Mouse (Mus musculus) frontal cortex, postnatal 36 days (tissue): ENCODE measurements at regions not wholly inside any gene's neighbourhood (a gene's known extent, or its start where the extent isn't known, plus 50 kb on each side); places are given as distances from the start of the nearest gene placed in this dataset.

Experiments
- DNase-seq, 2 experiments: peaks; one replicate each; pipeline ENCODE4 v3.0.0; 2022; ENCODE audit warnings: low spot score in 2 of 2

DNA sequence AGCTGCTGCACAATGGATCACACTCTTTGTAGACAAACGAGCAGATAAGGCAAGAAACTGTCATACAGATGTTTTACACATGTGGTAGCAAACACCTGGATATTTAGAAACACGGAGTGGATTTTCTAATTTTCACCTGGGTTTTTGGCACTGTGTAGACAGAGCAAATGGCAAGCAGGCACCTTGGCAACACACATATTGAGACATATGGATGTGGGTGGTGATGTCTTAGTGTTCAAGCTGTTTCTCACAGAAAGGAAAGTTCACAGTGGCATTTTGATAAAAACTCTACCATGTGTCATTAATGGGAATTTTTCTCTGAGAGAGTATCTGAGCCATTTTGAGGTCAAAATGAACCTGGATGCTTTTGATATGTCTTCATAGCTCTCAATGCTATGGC, 417.9 kb upstream of the Megf9 start:
- DNase-seq, result peak; percentile 17 to 69

DNA sequence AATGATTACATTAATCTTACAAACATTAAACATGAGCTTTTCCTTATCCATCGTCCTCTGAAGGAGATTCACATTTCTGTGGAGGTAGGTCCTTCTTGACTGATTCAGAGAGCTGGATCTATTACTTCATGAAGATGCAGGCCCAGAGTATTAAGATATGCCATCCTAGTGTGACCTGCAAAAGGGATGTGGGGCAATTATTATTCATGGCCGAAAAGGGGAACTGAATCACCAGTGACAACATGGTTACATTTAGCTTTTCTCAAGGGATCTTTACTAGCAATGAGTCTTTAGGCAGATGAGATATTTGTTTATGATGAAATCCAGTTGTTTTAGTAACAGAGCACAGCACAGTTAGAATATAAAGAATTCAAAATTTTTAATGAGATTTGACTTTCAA, 405.4 kb upstream of the Megf9 start:
- DNase-seq, result no peak

DNA sequence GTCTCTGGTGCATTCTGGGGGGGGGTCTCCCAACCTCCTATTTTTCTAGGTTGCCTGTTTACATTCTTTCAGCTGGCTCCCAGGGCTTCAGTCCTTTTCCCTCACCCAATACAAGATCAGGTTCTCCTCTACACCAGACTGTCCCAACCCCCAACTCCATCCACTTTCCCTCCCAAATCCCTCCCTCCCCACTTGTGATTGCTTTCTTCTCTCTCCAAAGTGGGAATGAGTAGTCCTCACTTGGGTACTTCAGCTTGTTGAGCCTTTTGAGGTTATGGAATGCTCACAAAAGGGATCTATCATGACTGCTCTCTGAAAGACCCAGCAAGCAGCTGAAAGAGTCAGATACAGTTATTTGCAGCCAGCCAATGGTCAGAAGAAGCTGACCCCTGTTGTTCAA, 399.3 kb upstream of the Megf9 start:
- no peak for DNase-seq

GRCm38 (mm10) chr4:70921972-70922692, 387.3 kb upstream of the Megf9 start:
- no peak for DNase-seq

GRCm38 (mm10) chr4:70914566-70914965, 379.8 kb upstream of the Megf9 start:
- no peak for DNase-seq

DNA sequence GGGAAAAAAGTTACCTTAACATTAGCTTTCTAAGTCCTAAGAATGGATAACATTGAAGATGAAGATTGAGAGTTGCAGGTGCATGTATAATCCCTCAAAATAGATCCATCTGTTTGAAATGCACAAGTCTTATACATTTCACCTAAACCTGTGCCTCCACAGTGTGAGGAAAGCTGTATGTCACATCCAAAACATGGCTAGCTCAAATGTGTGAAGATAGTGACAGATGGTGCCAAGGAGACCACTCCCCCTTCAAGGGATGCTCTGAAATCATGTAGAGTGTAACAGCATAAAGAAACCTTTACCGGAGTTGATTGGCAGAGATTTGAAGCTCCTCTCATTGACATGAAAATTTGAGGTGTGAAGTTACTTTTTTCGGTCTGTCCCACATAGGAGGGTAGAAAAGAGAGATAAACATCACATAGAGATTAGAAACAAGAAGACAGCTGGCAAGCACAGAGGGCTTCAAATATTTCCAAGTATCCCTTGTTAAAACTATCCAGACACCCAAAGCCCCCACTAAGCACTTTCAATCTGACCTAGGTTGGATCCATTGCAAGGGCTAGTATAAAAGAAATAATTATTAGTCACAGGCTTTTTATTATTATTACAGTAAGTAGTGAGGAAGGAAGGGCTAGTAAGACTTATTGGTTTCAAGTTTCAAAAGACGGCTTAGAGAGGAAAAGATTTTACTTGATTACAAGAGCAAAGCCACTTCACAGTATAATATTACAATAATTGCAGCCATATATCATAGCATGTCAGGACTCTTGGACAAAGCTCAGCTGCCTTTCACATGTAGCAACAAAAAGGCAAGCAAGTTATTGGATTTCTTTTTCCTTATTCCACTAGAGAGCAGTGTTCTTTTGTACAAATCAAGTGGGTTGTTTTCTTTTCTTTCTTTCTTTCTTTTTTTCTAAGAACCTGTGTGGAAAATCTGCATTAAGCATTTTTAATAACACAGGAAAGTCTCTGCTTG, 372.3 kb upstream of the Megf9 start:
- no peak for DNase-seq
